Mouse (Mus musculus): Measurements from ENCODE around the gene Cnnm2. TPM values are rescaled to one million over a fixed set of nuclear protein-coding genes. Genes with fewer than 3 reads are reported as not detected.

The Cnnm2 gene
- total and polyA plus RNA-seq, 2 experiments: 4.4 to 6.3 TPM

DNA sequence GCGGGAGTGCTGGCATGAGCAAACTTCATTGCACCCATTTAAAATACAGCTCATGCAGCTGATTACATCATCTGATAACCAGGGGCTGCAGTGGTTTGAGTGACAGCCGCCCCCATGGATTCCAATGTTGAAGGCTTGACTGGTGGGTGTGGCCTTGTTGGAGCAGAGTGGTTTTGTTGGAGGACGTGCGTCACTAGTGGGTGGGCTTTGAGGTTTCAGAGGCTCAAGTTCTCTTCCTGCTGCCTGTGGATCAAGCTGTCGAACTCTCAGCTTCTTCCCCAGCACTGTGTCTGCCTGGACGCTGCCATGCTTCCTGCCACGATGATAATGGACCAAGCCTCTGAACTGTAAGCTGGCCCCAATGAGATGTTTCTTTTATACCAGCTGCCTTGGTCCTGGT is 57.9 kb downstream of the Cnnm2 start:
- 75% methylated on average over 7 of the region's 7 CpGs for WGBS
- no peak for TF ChIP-seq POLR2A (IDR thresholded peaks at IDR 0.05; ENCODE audit: extremely low read depth, insufficient read depth, low read length)
- no peak for TF ChIP-seq CTCF (IDR thresholded peaks at IDR 0.05; ENCODE audit: low read depth, low read length)
- Histone ChIP-seq H3K27ac (replicated peaks; ENCODE audit: insufficient read depth, low read depth, low read length) (no peak overlapping the region), H3K36me3 (ENCODE audit: control insufficient read depth, insufficient read depth, low read length) (no peaks in the 10 kb centered on the region), H3K79me2 (ENCODE audit: control insufficient read depth, insufficient read depth, low read length) (peaks cover 4% of the 10 kb centered on the region; the same call in 1 of the 2 replicates), H3K4me3 (ENCODE audit: insufficient read depth, low read depth, low read length) (no peak overlapping the region), H3K27me3 (ENCODE audit: control insufficient read depth, insufficient read depth, low read length) (no peaks in the 10 kb centered on the region), H3K4me1 (ENCODE audit: control insufficient read depth, insufficient read depth, low read length) (no peaks in the 10 kb centered on the region), H3K9ac (ENCODE audit: low read depth, low read length) (no peak overlapping the region)
- DNase-seq (ENCODE audit: extremely low read depth, low read depth, low spot score): no peak

GRCm38 (mm10) chr19:46822491-46822890 is 61.1 kb downstream of the Cnnm2 start:
- Histone ChIP-seq H3K79me2 (ENCODE audit: control insufficient read depth, insufficient read depth, low read length) (no peaks in the 10 kb centered on the region), H3K27ac (replicated peaks; ENCODE audit: insufficient read depth, low read depth, low read length) (no peak overlapping the region), H3K4me1 (ENCODE audit: control insufficient read depth, insufficient read depth, low read length) (no peaks in the 10 kb centered on the region), H3K36me3 (ENCODE audit: control insufficient read depth, insufficient read depth, low read length) (no peaks in the 10 kb centered on the region), H3K27me3 (ENCODE audit: control insufficient read depth, insufficient read depth, low read length) (no peaks in the 10 kb centered on the region), H3K4me3 (ENCODE audit: insufficient read depth, low read depth, low read length) (no peak overlapping the region), H3K9ac (ENCODE audit: low read depth, low read length) (no peak overlapping the region)
- WGBS: 83% methylated on average over 4 of the region's 4 CpGs
- no peak for DNase-seq (ENCODE audit: extremely low read depth, low read depth, low spot score)
- TF ChIP-seq CTCF (IDR thresholded peaks at IDR 0.05; ENCODE audit: low read depth, low read length) (no peak), POLR2A (IDR thresholded peaks at IDR 0.05; ENCODE audit: extremely low read depth, insufficient read depth, low read length) (no peak)

DNA sequence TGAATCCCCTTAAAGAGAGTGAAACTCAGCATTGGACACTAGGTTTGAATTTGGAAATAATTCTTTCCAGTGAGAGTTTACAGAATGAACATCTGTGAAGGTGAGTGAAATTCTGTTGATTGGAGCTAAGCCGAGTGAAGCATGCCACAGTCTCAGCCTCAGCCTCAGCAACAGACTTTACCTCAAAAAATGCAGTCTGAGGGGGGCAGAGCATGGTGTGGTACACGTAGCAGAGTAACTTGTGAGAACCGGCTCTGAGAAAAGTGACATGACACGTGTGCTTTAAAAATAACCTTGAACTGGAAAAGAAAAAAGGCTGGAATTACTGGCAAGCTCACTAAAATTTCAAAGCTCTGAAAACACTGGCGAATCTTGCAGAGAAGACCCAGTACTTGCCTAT is 62.4 kb downstream of the Cnnm2 start:
- TF ChIP-seq CTCF (IDR thresholded peaks at IDR 0.05; ENCODE audit: low read depth, low read length) (no peak), POLR2A (IDR thresholded peaks at IDR 0.05; ENCODE audit: extremely low read depth, insufficient read depth, low read length) (no peak)
- Histone ChIP-seq H3K4me1 (ENCODE audit: control insufficient read depth, insufficient read depth, low read length) (no peaks in the 10 kb centered on the region), H3K36me3 (ENCODE audit: control insufficient read depth, insufficient read depth, low read length) (no peaks in the 10 kb centered on the region), H3K27me3 (ENCODE audit: control insufficient read depth, insufficient read depth, low read length) (no peaks in the 10 kb centered on the region), H3K4me3 (ENCODE audit: insufficient read depth, low read depth, low read length) (no peak overlapping the region), H3K79me2 (ENCODE audit: control insufficient read depth, insufficient read depth, low read length) (no peaks in the 10 kb centered on the region), H3K9ac (ENCODE audit: low read depth, low read length) (no peak overlapping the region), H3K27ac (replicated peaks; ENCODE audit: insufficient read depth, low read depth, low read length) (no peak overlapping the region)
- DNase-seq (ENCODE audit: extremely low read depth, low read depth, low spot score): no peak
- WGBS: 85% methylated on average over 5 of the region's 5 CpGs

GRCm38 (mm10) chr19:46824867-46825266 is 63.5 kb downstream of the Cnnm2 start:
- DNase-seq (ENCODE audit: extremely low read depth, low read depth, low spot score): no peak
- WGBS: 88% methylated on average over 7 of the region's 7 CpGs
- no peaks in the 10 kb centered on the region for H3K27me3 ChIP-seq (ENCODE audit: control insufficient read depth, insufficient read depth, low read length)

DNA sequence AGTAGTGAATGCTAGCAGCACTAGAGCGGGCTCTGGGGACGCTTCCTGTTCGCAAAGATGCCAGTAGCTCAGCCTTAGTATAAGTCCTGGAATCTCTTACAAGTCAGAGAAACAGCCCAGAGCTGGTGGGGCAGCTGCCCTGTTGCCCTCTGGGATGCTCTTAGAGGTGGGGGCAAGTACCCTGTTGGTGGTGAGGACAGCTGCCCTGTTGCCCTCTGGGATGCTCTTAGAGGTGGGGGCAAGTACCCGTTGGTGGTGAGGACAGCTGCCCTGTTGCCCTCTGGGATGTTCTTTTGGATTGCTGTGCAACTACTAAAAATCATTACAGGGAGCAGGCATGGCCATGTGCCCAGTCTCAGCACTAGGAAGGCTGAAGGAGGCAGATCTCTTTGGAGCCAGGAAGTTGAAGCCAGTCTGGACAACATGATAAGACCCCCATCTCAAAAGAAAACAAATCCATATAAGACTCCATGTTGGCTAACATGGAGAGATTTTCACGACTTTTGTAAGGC is 66.3 kb downstream of the Cnnm2 start:
- Histone ChIP-seq H3K79me2 (ENCODE audit: control insufficient read depth, insufficient read depth, low read length) (no peaks in the 10 kb centered on the region), H3K27ac (replicated peaks; ENCODE audit: insufficient read depth, low read depth, low read length) (no peak overlapping the region), H3K36me3 (ENCODE audit: control insufficient read depth, insufficient read depth, low read length) (no peaks in the 10 kb centered on the region), H3K9ac (ENCODE audit: low read depth, low read length) (no peak overlapping the region), H3K27me3 (ENCODE audit: control insufficient read depth, insufficient read depth, low read length) (no peaks in the 10 kb centered on the region), H3K4me3 (ENCODE audit: insufficient read depth, low read depth, low read length) (no peak overlapping the region), H3K4me1 (ENCODE audit: control insufficient read depth, insufficient read depth, low read length) (no peaks in the 10 kb centered on the region)
- 63% methylated on average over 5 of the region's 5 CpGs for WGBS
- TF ChIP-seq CTCF (IDR thresholded peaks at IDR 0.05; ENCODE audit: low read depth, low read length): no peak
- TF ChIP-seq POLR2A (IDR thresholded peaks at IDR 0.05; ENCODE audit: extremely low read depth, insufficient read depth, low read length): no peak
- no peak for DNase-seq (ENCODE audit: extremely low read depth, low read depth, low spot score)

More at GRCm38 (mm10) chr19:46824867-46825266, 63.5 kb downstream of the Cnnm2 start:
- H3K9ac ChIP-seq (ENCODE audit: low read depth, low read length): no peak overlapping the region
- no peaks in the 10 kb centered on the region for H3K36me3 ChIP-seq (ENCODE audit: control insufficient read depth, insufficient read depth, low read length)
- no peaks in the 10 kb centered on the region for H3K4me1 ChIP-seq (ENCODE audit: control insufficient read depth, insufficient read depth, low read length)
- H3K4me3 ChIP-seq (ENCODE audit: insufficient read depth, low read depth, low read length): no peak overlapping the region
- H3K79me2 ChIP-seq (ENCODE audit: control insufficient read depth, insufficient read depth, low read length): no peaks in the 10 kb centered on the region
- no peak overlapping the region for H3K27ac ChIP-seq (replicated peaks; ENCODE audit: insufficient read depth, low read depth, low read length)
- no peak for TF ChIP-seq CTCF (IDR thresholded peaks at IDR 0.05; ENCODE audit: low read depth, low read length)
- no peak for TF ChIP-seq POLR2A (IDR thresholded peaks at IDR 0.05; ENCODE audit: extremely low read depth, insufficient read depth, low read length)

GRCm38 (mm10) chr19:46828961-46829360 is 67.6 kb downstream of the Cnnm2 start:
- DNase-seq (ENCODE audit: extremely low read depth, low read depth, low spot score): no peak

More at GRCm38 (mm10) chr19:46828961-46829360, 67.6 kb downstream of the Cnnm2 start:
- H3K27me3 ChIP-seq (ENCODE audit: control insufficient read depth, insufficient read depth, low read length): no peaks in the 10 kb centered on the region
- no peak overlapping the region for H3K27ac ChIP-seq (replicated peaks; ENCODE audit: insufficient read depth, low read depth, low read length)
- H3K79me2 ChIP-seq (ENCODE audit: control insufficient read depth, insufficient read depth, low read length): no peaks in the 10 kb centered on the region
- WGBS: 88% methylated on average over 3 of the region's 3 CpGs
- no peak overlapping the region for H3K4me3 ChIP-seq (ENCODE audit: insufficient read depth, low read depth, low read length)
- no peak for TF ChIP-seq POLR2A (IDR thresholded peaks at IDR 0.05; ENCODE audit: extremely low read depth, insufficient read depth, low read length)
- no peak for TF ChIP-seq CTCF (IDR thresholded peaks at IDR 0.05; ENCODE audit: low read depth, low read length)
- no peaks in the 10 kb centered on the region for H3K36me3 ChIP-seq (ENCODE audit: control insufficient read depth, insufficient read depth, low read length)
- no peaks in the 10 kb centered on the region for H3K4me1 ChIP-seq (ENCODE audit: control insufficient read depth, insufficient read depth, low read length)
- no peak overlapping the region for H3K9ac ChIP-seq (ENCODE audit: low read depth, low read length)
